Mouse (Mus musculus): ENCODE data around the gene Cep290. TPM values are rescaled to one million over a fixed set of nuclear protein-coding genes. Genes with fewer than 3 reads are reported as not detected.

Gene Cep290
- total RNA-seq (2012; rRNA removed) (0.30 and 0.67 TPM in 2 replicates), total RNA-seq (2014; rRNA removed) (not detected in 2 replicates), polyA plus RNA-seq (2012; ENCODE audit: insufficient read length, low read depth) (not detected in 2 replicates)

DNA sequence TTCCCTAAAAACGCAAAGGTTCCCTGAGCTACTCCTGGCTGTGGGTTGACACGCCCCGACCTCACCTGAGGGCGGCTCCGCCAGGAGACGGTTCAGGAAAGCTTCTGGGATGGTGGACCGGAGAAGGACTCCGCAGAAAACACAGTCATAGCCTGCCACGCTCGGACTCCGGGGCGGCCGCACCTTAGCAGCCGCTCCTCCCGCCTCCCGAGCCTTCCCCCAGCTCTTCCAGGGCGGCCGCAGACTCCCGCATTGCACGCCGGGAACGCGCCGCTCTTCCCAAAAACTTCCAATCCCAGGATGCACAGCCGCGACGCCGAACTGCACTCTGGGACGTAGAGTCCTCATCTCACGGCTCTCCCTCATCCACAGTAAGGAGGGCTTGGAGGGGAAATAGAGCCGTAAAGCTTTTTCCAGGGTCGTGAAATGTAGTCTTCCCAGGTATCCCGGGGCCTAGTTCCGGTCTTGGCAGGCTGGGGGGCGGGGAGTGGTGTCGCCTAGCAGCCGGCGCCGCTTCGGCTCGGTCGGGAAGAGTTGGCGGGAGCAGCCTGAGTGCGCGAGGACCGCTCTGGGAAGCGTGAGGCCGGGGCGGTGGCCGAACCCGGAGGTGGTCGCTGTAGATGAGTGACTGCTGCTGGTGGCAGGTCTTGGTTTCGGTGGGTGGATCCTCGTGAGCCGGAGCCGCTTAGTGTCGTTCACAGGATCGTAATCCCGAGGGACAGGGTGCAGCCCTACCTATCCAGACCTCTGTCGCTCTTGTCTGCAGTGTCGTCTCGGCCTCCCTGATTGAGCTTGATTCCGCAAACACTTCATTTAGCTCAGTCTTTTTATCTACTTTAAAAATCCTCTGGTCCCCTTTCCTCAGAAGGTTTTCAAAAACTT is at the start of gene Cep290, which contains the start of gene Tmtc3:
Gene Cep290, plus strand, starts transcription at position 462 of the 882 bp plus-strand sequence.
Gene Tmtc3, minus strand, starts transcription at position 254 of the 882 bp plus-strand sequence.
- Histone ChIP-seq H3K4me2 (ENCODE audit: insufficient read depth, low read depth, poor library complexity, severe bottlenecking) (no peak within 1 kb of the TSS), H3K4me1 (ENCODE audit: control insufficient read depth in 1 of 2, insufficient read depth in 2 of 2) (no peaks in the 10 kb centered on the region), H3K27me3 (replicated peaks) (no peaks in the 10 kb centered on the region), H3K4me3 (replicated peaks in 1 of 3; ENCODE audit: low read depth in 2 of 3, low read length in 2 of 3, poor library complexity in 1 of 3) (no peak within 1 kb of the TSS), H3K79me2 (replicated peaks; ENCODE audit: control insufficient read depth, extremely low read depth, insufficient read depth, poor library complexity, severe bottlenecking) (no peaks in the 10 kb centered on the region), H3K9me3 (replicated peaks; ENCODE audit: low read length) (peaks cover 48% of the 10 kb centered on the region), H3K36me3 (replicated peaks in 1 of 2; ENCODE audit: control insufficient read depth in 1 of 2, insufficient read depth in 1 of 2, low read length in 1 of 2) (no peaks in the 10 kb centered on the region), H3K9ac (ENCODE audit: insufficient read depth, low read depth) (no peak within 1 kb of the TSS), H3K27ac (ENCODE audit: insufficient read depth, low read depth) (no peak within 1 kb of the TSS)
- DNase-seq (ENCODE audit: extremely low read depth) = no peak
- in situ Hi-C loops (cut with MboI; ENCODE audit: low pct_ligation_motif_present, low pct_unique_long_range_greater_than_20kb, low sequenced_read_pairs) = no loop called here
- dilution Hi-C loops (cut with MboI; ENCODE audit: extremely low pct_ligation_motif_present, extremely low pct_unique_long_range_greater_than_20kb, low sequenced_read_pairs) = no loop called here
- TF ChIP-seq TBP (conservative IDR thresholded peaks at IDR 0.05; ENCODE audit: low read depth, low read length) (no peak), CHD2 (IDR thresholded peaks at IDR 0.05; ENCODE audit: low read length) (no peak), MAX (IDR thresholded peaks at IDR 0.05; ENCODE audit: low read length) (no peak), RCOR1 (conservative IDR thresholded peaks at IDR 0.05; ENCODE audit: low read depth, low read length) (no peak), SMC3 (IDR thresholded peaks at IDR 0.05; ENCODE audit: low read depth, low read length) (no peak), ZC3H11A (IDR thresholded peaks at IDR 0.05; ENCODE audit: low read depth, low read length) (no peak), NELFE (IDR thresholded peaks at IDR 0.05; ENCODE audit: low read depth, low read length) (no peak), ELF1 (IDR thresholded peaks at IDR 0.05; ENCODE audit: low read depth, low read length) (no peak), BHLHE40 (IDR thresholded peaks at IDR 0.05; ENCODE audit: low read depth, low read length) (no peak), HCFC1 (IDR thresholded peaks at IDR 0.05; ENCODE audit: low read depth, low read length) (no peak), ZNF384 (IDR thresholded peaks at IDR 0.05; ENCODE audit: low read depth, low read length) (no peak), CHD1 (IDR thresholded peaks at IDR 0.05; ENCODE audit: low read depth, low read length) (no peak), POLR2A (IDR thresholded peaks at IDR 0.05; ENCODE audit: low read depth, low read length) (no peak), CTCF (conservative IDR thresholded peaks at IDR 0.05 in 1 of 2, IDR thresholded peaks at IDR 0.05 in 1 of 2; ENCODE audit: low read depth in 2 of 2, low read length in 2 of 2) (no peak), JUND (conservative IDR thresholded peaks at IDR 0.05; ENCODE audit: low read depth, low read length) (no peak), E2F4 (IDR thresholded peaks at IDR 0.05; ENCODE audit: insufficient replicate concordance, low read depth, low read length) (no peak), PAX5 (IDR thresholded peaks at IDR 0.05; ENCODE audit: low read length) (no peak), MAZ (IDR thresholded peaks at IDR 0.05; ENCODE audit: low read depth, low read length) (no peak)

DNA sequence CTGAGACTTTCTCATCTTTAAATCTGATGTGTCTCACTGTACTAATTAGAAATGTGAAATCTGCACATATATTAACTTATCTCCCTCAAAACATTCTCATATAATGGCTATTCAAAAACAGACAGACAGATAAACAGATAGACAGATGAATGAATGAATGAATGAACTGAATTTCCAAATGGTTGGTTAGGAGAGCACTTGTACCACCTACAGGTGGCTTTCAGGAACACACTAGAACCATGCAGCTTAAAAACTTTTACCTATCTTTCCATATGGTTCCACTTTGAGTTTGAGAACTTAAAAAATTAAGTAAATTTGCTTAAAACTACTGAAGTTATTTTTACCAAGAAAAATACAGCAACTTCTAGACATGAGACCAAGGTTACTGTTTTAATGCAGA is 38.0 kb upstream of the Cep290 start:
- no peaks in the 10 kb centered on the region for H3K27me3 ChIP-seq (replicated peaks)
- H3K4me1 ChIP-seq (ENCODE audit: control insufficient read depth in 1 of 2, insufficient read depth in 2 of 2) = no peaks in the 10 kb centered on the region
- no peaks in the 10 kb centered on the region for H3K79me2 ChIP-seq (replicated peaks; ENCODE audit: control insufficient read depth, extremely low read depth, insufficient read depth, poor library complexity, severe bottlenecking)
- H3K36me3 ChIP-seq (replicated peaks in 1 of 2; ENCODE audit: control insufficient read depth in 1 of 2, insufficient read depth in 1 of 2, low read length in 1 of 2) = no peaks in the 10 kb centered on the region
- H3K9me3 ChIP-seq (replicated peaks; ENCODE audit: low read length) = peaks cover 20% of the 10 kb centered on the region
- in situ Hi-C loops (cut with MboI; ENCODE audit: low pct_ligation_motif_present, low pct_unique_long_range_greater_than_20kb, low sequenced_read_pairs) (no loop called here), dilution Hi-C loops (cut with MboI; ENCODE audit: extremely low pct_ligation_motif_present, extremely low pct_unique_long_range_greater_than_20kb, low sequenced_read_pairs) (no loop called here)
- H3K9ac ChIP-seq (ENCODE audit: insufficient read depth, low read depth) = no peak overlapping the region
- DNase-seq (ENCODE audit: extremely low read depth) = no peak
- no peak overlapping the region for H3K4me3 ChIP-seq (replicated peaks in 1 of 3; ENCODE audit: low read depth in 2 of 3, low read length in 2 of 3, poor library complexity in 1 of 3)
- H3K4me2 ChIP-seq (ENCODE audit: insufficient read depth, low read depth, poor library complexity, severe bottlenecking) = no peak overlapping the region
- TF ChIP-seq MEF2A (IDR thresholded peaks at IDR 0.05; ENCODE audit: borderline replicate concordance, low read depth, low read length) = no peak
- TF ChIP-seq USF2 (conservative IDR thresholded peaks at IDR 0.05; ENCODE audit: low read depth, low read length) = no peak
- no peak for TF ChIP-seq JUND (conservative IDR thresholded peaks at IDR 0.05; ENCODE audit: low read depth, low read length)
- TF ChIP-seq KAT2A (IDR thresholded peaks at IDR 0.05; ENCODE audit: insufficient replicate concordance, low read length) = no peak
- TF ChIP-seq CTCF (conservative IDR thresholded peaks at IDR 0.05 in 1 of 2, IDR thresholded peaks at IDR 0.05 in 1 of 2; ENCODE audit: low read depth in 2 of 2, low read length in 2 of 2) = no peak
- TF ChIP-seq EP300 (IDR thresholded peaks at IDR 0.05; ENCODE audit: low read length) = no peak
- no peak for TF ChIP-seq RCOR1 (conservative IDR thresholded peaks at IDR 0.05; ENCODE audit: low read depth, low read length)
- no peak for TF ChIP-seq MYC (IDR thresholded peaks at IDR 0.05; ENCODE audit: low read depth, low read length)
- TF ChIP-seq ZC3H11A (IDR thresholded peaks at IDR 0.05; ENCODE audit: low read depth, low read length) = no peak
- no peak for TF ChIP-seq CHD2 (IDR thresholded peaks at IDR 0.05; ENCODE audit: low read length)
- no peak for TF ChIP-seq BHLHE40 (IDR thresholded peaks at IDR 0.05; ENCODE audit: low read depth, low read length)
- TF ChIP-seq POLR2A (IDR thresholded peaks at IDR 0.05; ENCODE audit: low read depth, low read length) = no peak
- TF ChIP-seq MAZ (IDR thresholded peaks at IDR 0.05; ENCODE audit: low read depth, low read length) = no peak
- no peak for TF ChIP-seq SMC3 (IDR thresholded peaks at IDR 0.05; ENCODE audit: low read depth, low read length)
- TF ChIP-seq ELF1 (IDR thresholded peaks at IDR 0.05; ENCODE audit: low read depth, low read length) = no peak
- H3K27ac ChIP-seq (ENCODE audit: insufficient read depth, low read depth) = no peak overlapping the region
